Mouse (Mus musculus) left cerebral cortex, postnatal 36 days (tissue): ENCODE results near the gene Tmem108. TPM values are rescaled to one million over a fixed set of nuclear protein-coding genes. Genes with fewer than 3 reads are reported as not detected.

Source experiments
- DNase-seq, 2 experiments: peaks; one replicate each; pipeline ENCODE4 v3.0.0; 2021 to 2022; ENCODE audit warnings: low spot score in 2 of 2, mixed read lengths in 1 of 2
- intact Hi-C: fragments of 180-260 bp; cut with DNase I; formaldehyde crosslinking; loops from one replicate; pipeline ENCODE4 v1.15.1; 2025
- total RNA-seq, 2 experiments: library from RNA; stranded (reverse); gene quantifications; 2 replicates each; pipeline ENCODE4 v1.2.3; 2021

Gene Tmem108
- total RNA-seq: 10 to 100 TPM; 22.7 to 30.3 TPM

DNA sequence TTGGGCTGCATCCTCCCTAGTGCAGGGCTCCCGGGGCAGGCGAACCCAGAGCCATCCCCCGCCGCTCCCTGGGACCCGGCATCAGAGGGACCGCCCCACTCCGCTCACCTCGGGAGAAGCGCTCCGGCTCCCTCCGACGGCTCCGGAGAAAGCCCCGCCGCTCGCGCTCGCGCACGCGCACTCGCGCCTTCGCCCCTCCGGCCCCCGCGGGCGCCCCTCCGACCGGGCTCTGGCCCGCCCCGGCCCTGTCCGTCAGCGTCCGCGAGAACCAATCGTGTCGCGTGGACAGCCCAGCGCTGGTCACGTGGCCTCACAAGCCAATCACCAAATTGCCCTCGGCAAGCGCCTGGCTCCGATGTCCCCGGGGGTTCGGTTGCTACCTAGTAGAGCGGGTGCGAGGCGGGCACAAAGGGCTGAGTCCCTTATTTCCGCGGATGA, at the start of gene Tmem108:
TSS of gene Tmem108 (minus strand) at position 191 of the 438 bp plus-strand sequence.
- intact Hi-C loops: loop anchor here (2.0 kb wide), 1 partner anchor 271 kb away; no protein-coding TSS in a partner anchor
- DNase-seq: peak; percentile 93 to 94

DNA sequence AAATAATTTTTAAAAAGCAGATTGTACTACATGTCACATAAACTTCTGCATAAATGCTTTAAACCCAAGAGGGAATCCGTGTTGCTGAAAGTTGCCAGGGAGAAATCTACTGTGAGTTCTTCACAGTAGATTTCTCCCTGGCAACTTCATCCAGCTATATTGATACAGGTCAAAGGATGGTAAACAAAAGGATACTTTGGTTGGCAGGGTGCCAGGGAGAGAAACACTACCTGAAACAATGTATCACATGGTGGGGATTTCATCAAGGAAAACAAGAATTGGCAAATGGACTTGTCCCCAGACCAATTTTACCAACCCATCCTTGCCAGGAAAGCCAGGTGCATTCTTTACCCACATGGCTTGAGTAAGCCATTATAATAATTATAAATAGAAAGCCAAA, 27.4 kb upstream of the Tmem108 start:
- intact Hi-C loops: no loop called here
- DNase-seq: no peak

DNA sequence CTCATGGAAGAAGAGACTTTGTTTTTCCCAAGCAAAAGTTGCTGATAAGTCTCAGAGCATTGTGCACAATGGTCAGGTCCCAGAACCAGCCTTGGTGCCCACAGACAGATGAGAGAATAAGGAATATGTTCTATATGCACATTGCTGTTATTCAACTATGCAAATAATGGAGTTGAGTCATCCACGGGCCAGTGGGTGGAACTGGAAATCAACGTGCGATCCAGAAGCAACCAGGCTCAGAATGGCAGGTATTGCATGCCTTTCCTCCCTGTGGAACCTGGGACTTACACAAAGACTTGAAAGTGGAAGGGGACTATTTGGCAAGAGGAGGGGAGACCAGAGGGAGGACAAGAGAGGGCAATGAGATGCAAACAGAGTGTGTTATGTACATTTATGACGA, 22.5 kb upstream of the Tmem108 start:
- peak in 1 of 2 experiments; percentile 18 for DNase-seq

DNA sequence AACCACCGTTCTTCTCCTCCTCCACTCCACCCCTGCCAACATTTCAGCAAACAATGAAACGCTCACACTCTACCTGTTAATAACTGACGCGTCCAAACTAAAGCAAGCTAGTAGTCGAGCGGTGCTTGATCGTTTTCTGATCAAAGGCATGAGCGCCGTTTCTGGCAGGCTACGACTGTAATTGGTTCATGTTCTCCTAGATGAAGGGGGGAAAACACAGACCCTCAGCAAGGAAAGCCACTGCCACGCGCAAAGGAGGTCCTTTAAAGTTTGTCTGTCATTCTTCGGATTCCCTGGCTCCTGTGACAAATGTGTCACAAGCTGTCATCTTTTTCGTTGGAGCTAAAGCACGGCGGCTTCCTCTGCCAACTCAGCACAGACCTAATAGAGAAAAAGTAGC, 21.6 kb upstream of the Tmem108 start:
- intact Hi-C loops: no loop called here
- DNase-seq: no peak

More for the DNA sequence above, 22.5 kb upstream of the Tmem108 start:
- intact Hi-C loops: no loop called here

DNA sequence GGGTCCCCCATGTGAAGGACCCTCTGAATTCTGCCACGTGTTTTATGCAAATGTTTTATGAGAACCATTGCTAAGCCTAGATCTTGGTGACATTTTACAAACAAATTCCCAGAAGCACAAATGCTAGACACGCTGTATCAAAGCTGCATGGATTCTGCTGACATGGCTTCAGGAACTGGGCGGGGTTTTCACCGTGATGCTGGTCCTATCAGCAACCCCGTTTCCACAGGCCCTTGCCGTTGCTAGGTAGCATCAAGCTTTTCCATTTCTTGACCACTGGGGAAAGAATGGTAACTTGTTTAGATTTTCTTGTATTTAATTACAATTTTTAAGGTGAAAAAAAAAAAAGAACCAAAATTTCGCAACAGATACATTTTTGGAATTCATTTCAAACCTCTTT, 20.7 kb upstream of the Tmem108 start:
- no peak for DNase-seq
- intact Hi-C loops: no loop called here

DNA sequence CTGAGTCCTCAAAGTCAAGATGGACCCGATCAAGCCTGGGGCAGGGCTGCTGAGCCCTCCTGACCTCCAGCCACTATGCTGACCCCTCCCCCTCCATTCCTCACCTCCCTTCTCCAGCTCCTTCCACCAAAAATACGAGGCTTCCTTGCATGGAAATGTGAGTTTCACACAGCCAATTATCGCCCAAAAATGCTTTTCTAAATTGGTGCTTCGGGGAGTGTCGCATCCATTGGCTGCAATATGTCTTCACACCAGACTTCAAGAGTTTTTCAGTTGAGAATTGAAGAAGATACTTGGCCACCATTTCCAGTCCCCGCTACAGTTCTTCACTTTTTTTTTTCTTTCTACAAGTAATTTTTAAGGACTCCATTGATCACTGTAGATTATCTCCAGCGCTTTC, 19.8 kb upstream of the Tmem108 start:
- peak in 1 of 2 experiments; percentile 17 for DNase-seq
- intact Hi-C loops: no loop called here

DNA sequence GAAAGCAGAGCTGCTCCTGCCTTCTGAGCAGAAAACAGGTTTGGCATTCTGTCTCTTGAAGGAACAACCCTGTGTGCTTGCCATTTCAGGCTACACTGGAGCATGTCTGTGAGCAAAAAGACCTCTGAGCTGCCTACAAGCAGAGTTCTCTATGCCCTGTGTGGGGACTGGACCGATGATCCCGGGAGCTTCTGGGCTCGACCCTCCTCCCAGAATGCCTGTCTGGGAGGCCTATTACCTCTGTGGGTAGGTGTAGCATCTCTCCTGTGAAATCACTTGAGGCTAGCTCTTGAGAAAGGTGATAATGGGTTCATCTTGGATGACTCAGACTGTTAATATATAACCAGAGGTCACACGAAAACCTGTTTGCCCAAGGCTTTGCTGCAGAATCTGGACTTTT, 19.0 kb upstream of the Tmem108 start:
- intact Hi-C loops: no loop called here
- DNase-seq: no peak

DNA sequence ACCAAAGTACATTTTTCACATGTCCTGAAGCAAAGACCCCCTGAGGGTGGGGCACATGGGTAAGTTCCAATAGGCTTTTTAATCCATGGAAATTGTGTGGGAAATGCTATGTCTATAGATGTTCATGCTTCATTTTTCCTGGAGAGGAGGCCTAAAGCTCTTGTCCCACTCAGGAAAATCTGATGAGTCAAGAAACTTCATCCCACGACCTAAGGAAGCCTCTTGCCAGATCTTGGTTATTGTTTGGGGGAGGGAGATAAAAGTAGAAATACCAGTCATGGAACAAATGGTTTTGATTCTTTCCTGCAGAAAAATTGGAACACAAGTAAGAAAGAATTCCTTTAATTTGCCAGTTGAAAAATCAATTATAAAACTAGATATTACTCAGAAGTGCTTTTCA, 16.5 kb upstream of the Tmem108 start:
- intact Hi-C loops: no loop called here

DNA sequence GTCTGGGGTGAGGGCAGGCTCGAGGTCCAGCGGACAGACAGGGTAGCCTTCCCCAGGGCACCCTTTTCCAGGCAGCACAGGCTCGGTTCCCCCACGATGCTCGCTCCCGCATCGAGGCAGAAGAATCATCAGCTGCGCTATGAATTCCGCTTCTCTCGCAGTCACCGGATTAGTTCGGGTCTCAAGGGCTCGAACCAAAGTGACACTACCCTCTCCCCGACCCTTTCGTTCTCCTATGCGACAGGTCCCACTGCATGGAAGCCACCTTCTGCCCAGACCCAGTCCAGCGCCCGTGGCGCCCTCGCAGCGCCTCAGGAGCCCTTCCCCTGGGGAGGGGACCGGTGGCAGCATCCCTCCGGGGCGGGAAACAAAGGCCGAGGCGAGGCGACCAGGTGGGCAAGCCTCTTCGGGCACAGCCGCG, 476 bp downstream of the Tmem108 start:
- DNase-seq: no peak
- intact Hi-C loops: loop anchor here (2.0 kb wide), 1 partner anchor 270 kb away; no protein-coding TSS in a partner anchor

More for the DNA sequence above, 16.5 kb upstream of the Tmem108 start:
- DNase-seq: no peak

DNA sequence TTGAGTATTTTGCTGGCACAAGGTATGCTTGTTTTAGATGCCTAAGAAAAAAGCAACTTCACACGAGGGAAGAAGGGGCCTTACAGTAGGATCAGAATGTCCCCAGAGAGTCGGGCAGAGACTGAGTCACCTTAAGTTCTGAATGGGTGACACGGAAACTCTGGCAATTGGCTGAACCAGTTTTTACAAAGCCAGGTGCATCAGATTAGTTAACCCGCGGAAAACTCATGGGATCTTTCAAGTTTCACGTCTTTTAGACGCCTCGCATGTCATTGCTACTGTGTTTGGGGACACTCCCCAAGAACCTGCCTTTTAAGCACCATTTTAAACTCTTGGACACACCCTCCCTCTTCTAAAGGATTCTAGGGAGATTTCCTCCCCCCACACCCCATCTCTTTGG, 1.3 kb downstream of the Tmem108 start:
- no peak for DNase-seq
- intact Hi-C loops: loop anchor here (2.0 kb wide), 1 partner anchor 270 kb away; no protein-coding TSS in a partner anchor

DNA sequence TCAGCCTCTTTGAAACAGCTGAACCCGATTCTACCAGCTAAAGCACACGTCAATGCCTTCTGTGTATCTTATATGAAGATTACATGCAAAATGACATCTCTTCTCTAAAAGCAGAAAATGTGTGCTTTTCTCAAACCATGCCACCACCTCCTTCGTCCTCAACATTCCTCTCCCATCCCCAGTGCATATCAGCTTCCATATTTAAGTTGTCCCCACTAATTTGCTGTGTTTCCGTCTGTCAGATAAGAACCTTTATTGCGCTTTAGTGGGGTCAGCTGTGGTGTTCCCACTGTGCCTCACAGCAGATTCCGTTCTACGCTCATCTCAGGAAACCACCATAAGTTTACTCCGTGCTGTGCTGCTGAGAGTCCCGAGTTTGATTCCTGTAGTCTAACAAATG, 1.8 kb downstream of the Tmem108 start:
- no peak for DNase-seq
- intact Hi-C loops: loop anchor here (1.0 to 2.0 kb wide), 3 partner anchors 136 to 269 kb away; no protein-coding TSS in a partner anchor

DNA sequence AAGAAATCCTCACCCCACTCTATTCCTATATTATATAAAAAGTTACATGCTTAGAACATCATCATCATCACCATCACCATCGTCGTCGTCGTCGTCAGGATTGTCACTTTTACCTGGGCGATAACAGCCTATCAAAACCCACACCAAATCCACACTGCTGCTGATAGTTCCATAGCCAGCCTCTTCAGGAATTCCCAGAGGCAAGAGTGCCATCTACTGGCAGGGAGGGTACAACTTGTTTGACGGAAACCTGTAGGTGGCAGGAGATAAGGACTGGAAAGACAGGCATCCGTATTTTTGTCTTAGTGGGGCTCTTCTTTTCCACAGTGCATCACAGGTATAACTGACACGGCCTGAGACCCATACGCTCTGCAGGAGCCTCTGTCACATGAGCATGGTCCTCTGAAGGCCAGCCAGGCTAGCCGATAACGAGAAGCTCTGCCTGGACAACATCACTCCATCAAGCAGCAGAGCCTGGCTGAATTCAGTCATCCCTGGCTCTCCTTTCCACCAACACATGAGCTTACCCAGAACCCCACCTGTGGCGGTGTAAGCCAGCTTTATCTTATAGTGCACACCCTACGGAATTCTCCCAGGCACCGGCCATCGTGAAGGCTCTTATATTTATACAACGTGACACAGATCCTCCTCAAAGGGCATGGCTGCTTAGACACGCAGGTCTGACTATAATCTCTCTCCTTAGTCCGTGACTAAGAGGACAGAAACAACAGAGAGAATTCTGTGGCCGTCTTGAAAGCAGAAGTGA, 2.5 kb downstream of the Tmem108 start:
- intact Hi-C loops: loop anchor here (1.0 to 2.0 kb wide), 2 partner anchors 135 to 238 kb away; no protein-coding TSS in a partner anchor
- peak; percentile 78 to 86 for DNase-seq

DNA sequence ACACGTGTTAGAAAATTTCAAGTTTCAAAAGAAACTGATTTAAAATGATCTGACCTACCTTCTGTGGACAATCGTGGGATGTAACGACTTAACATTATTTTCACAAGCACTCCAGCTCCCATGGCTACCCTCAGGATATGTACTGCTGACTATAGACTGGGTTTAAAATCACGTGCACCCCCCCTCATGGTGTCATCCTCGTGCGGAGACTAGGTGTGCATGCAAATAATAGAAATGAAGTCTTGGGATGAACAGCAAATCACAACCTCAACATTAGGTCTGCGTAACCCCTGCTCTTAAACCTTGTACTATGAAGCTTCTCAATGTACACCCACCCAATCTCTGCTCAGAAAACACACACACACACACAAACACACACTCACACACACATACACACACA, 3.4 kb downstream of the Tmem108 start:
- no peak for DNase-seq
- intact Hi-C loops: loop anchor here (2.0 kb wide), 1 partner anchor 239 kb away; no protein-coding TSS in a partner anchor

DNA sequence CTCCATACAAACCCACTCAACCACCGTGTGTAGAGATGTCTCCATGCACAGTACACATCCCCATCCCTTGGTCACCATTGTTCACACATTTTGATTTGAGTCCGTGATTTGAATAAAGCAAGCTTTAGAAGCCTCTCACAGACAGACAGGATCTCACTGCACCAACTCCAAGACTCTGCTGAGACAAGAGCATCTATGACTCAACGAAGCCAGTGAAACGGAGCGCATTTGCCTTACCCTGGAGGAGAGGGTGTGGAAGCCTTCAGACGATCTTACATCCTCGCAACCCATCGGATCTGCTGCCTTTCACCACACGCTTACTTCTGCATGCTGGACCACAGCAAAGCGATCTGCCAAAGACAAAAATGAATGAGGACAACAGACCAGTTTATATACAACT, 9.0 kb downstream of the Tmem108 start:
- DNase-seq: no peak
- intact Hi-C loops: no loop called here

DNA sequence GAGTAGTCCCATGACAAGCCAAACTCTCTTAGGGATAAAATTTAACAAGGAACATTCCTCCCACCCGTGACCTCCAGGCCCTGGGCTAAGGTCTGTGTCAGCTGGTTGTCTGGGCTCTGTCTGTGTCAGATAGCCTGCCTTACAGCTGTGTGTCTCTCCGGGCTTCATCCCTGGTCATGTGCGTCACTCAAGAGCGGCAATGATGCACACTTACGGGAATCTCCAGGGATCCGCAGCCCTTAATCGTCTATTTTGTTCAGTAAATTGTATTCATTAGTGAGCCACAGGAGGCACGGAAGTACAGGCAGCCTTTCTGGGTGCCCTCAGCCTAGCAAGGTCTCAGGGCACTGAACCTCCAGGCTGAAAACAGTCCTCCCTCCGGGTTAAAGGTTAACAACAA, 10.1 kb downstream of the Tmem108 start:
- intact Hi-C loops: no loop called here

DNA sequence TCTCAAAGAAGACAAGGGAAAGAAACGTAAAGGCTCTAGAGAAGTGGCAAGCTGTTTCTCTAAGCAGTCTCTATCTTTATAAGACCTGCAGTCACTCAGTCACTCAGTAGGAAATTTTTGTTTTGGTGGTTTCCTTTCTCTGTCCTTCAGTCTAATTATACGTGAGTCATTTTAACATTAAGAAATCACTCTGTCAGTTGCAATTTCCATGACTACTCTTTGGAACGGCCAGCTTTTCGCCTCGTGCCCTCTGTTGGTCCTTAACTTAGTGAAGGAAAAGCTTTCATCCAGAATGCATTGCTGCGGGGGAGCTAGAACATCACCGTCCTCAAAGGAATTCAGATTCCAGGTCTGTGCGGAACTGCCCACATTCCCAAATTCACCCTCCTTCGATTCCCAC, 11.1 kb downstream of the Tmem108 start:
- no peak for DNase-seq
- intact Hi-C loops: no loop called here

More for the DNA sequence above, 10.1 kb downstream of the Tmem108 start:
- DNase-seq: no peak

DNA sequence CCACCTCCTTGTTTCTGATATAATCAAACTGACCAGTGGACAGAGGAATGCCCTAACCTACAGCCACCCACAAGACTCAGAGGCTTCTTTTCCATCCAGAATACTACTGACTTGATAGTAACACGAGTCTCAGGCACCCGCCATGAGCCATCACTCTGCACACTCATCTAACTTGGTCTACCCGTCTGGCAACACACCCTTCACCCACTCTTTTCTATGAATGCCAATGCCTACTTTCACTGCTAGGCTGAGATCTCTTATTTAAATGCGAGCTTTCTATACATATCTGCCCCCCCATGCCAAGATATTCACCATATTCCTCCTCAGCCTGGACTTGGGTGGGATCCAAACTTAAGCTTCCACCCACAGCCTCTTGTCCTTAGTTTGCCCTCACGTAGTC, 15.0 kb downstream of the Tmem108 start:
- DNase-seq: no peak
- intact Hi-C loops: no loop called here

DNA sequence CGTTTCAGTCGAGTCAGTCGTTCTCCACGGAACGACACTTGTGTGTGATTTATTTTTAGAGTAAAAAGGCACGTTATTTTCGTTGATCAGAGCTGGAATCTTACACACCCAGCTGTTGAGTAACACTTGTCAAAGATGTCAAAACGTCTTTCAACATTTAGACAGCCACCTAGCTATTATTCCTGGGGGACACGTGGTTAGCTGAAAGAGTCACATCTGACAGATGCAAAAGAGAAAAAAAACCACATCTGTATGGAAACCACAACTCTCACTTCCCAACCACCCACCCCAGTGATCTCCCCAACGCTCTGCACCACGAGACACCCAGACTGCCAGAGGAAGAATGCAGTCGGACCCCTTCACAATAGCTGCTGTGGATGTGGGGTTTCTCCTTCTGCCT, 21.5 kb downstream of the Tmem108 start:
- intact Hi-C loops: no loop called here
- no peak for DNase-seq

DNA sequence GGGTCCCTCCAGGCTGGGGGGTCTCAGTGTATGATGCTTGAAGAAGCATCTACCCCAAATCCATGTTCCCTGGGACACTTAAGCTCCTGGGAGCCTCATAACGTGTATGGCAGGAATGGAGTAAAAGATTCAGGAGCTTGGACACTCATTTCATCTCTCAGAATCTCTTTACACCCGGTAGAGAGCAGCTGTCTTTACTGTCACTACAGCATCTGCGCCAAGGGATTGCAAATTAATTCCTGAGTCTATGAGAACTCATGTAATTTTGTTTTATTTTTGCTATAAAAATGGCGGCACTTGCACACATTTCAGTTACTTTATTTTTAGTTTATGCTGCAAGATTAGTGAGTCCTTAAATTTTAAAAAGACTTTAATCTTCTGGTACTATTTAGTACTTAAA, 22.6 kb downstream of the Tmem108 start:
- no peak for DNase-seq
- intact Hi-C loops: no loop called here

DNA sequence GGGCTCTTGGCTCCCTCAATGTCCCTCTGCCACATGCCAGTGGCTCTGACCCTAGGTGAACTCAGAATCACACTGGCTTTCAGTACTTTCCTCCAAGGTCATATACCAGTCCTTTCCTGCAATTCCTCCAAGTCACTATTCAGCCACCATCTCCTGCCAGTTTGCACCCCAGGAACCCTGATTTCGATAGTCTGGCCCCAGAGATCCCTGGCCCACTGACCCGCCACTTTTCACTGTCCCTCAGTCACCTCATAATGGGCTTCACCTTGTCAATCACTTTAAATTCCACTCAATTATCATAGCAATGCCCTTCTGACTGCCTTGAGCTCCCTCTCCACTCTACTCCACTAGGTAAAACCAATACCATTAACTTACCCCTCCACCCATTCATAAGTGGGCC, 31.9 kb downstream of the Tmem108 start:
- DNase-seq: no peak
- intact Hi-C loops: no loop called here

DNA sequence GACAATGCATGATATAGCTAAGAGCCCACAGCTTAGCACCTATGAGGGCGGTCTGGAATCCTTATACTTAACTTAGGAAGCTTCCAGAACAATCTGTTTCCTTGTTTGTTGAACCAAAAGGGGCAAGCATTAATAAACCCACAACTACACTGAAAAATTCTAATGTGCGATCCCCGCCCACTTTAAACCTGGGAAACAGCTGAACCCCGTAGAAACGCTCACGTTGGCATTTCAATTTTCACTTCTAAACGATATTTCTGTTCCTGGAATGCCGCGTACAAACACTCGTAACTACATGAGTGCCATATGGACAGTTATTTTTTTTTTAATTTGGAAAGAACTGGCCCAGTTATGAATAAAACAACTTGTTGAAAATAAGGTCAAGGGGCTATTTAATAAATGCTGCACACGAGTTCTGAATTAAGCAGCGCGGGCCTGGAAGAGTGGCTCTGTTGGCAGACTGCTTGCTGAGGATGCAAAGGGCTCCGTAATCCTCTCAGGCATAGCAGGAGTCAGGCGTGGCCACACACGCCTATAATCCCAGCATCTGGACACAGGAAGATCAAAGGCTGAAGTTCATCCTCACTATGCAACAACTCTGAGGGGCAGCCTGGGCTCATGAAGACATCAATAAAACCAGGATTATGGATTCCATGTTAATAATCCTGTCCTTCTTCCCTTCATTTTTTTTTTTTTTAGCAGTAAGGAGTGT, 34.7 kb downstream of the Tmem108 start:
- DNase-seq: peak in 1 of 2 experiments; percentile 25

More for the DNA sequence above, 34.7 kb downstream of the Tmem108 start:
- intact Hi-C loops: no loop called here
